11 mouse cellular contexts compared by ENCODE assay signal in the genomic region with DNA sequence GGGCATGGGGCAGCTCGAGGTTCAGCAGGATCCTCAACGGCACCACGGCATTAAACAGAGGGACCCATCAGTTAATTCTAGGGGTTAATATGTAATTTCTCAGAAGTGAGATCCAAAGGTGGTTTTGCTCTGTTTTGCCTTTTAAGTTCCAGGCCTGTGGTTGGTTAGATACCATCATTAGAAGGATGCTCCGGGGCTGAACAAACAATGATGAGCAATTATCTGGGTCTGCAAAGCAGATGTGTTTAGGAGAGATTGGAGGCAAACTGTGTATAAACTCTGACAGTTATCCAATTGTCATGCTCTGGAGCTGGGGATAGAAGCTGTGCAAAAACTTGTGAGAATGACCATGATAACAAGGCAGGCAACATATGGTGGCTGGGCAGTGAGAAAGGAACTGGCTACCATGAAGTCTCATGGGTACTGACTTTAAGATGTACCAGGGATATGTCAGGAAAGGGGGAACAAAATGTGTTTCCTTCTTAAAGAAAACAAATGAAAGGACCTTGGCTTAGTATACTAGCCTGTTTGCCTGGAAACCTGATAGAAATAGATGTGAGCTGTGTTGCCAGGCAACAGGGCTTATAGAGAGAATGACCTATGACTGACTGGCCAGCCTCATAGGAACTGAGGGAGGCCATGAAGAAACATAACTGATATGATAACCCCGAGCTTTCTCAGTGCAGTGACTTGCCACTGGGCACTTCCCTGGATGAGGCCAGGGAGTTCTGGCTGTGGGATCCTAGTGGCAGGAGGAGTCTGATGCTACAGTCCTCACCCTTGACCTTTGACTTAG.
DNase-seq lines count a peak whose midpoint lies in the region; ATAC-seq and TF ChIP-seq lines count a peak whose summit lies in the region.
"Had no signal": no experiment of that assay in that cellular context is flagged by ENCODE, and none has a peak within 500 bp of the region (broad histone marks: within the 10 kb centered on the region; RNA-seq: fewer than 3 reads in every experiment).

No protein-coding gene starts in this region.

- no peak overlapping the region for H3K4me3 ChIP-seq in heart, embryonic 11.5 days (ENCODE audit: low read depth, low read length)
- no peak overlapping the region for H3K4me3 ChIP-seq in embryonic facial prominence, embryonic 14.5 days (ENCODE audit: low read depth, low read length)
- peak overlapping the region; percentile 56 for H3K4me3 ChIP-seq in macrophage (ENCODE audit: inconsistent target)
- H3K4me3 ChIP-seq in stomach, postnatal 0 days (ENCODE audit: low read depth, low read length), result no peak overlapping the region
- H3K4me3 ChIP-seq: stomach, embryonic 15.5 days had no signal

- H3K4me1 ChIP-seq in heart, embryonic 11.5 days (ENCODE audit: control insufficient read depth, insufficient read depth, low read length), result peaks cover 6% of the 10 kb centered on the region
- peaks cover 34% of the 10 kb centered on the region for H3K4me1 ChIP-seq in embryonic facial prominence, embryonic 14.5 days (ENCODE audit: control insufficient read depth, insufficient read depth, low read length)
- peaks cover 3% of the 10 kb centered on the region; the same call in 1 of the 2 replicates for H3K4me1 ChIP-seq in stomach, postnatal 0 days (replicated peaks; ENCODE audit: control insufficient read depth, insufficient read depth)

- H3K36me3 ChIP-seq in heart, embryonic 11.5 days (ENCODE audit: control insufficient read depth, insufficient read depth, low read length), result no peaks in the 10 kb centered on the region
- no peaks in the 10 kb centered on the region for H3K36me3 ChIP-seq in embryonic facial prominence, embryonic 14.5 days (ENCODE audit: control insufficient read depth, insufficient read depth, low read length)
- no peaks in the 10 kb centered on the region for H3K36me3 ChIP-seq in macrophage (ENCODE audit: inconsistent target)
- H3K36me3 ChIP-seq in stomach, postnatal 0 days (ENCODE audit: control insufficient read depth, insufficient read depth, low read length), result no peaks in the 10 kb centered on the region
- H3K36me3 ChIP-seq: stomach, embryonic 15.5 days had no signal

- TF ChIP-seq EP300 in stomach, postnatal 0 days (optimal IDR thresholded peaks at IDR 0.05), result no peak

- WGBS in heart, embryonic 11.5 days (ENCODE audit: insufficient replicate concordance), result 60% methylated on average over 5 of the region's 5 CpGs
- 38% methylated on average over 5 of the region's 5 CpGs for WGBS in embryonic facial prominence, embryonic 14.5 days
- WGBS in macrophage (ENCODE audit: missing documents), result 4% methylated on average over 5 of the region's 5 CpGs
- 71% methylated on average over 5 of the region's 5 CpGs for WGBS in stomach, postnatal 0 days

- TF ChIP-seq CTCF in stomach, postnatal 0 days (IDR thresholded peaks at IDR 0.05; ENCODE audit: low read depth), result no peak

- peaks cover 5% of the 10 kb centered on the region; the same call in 1 of the 2 replicates for H3K9me3 ChIP-seq in heart, embryonic 11.5 days (replicated peaks; ENCODE audit: control insufficient read depth, low read length)
- no peaks in the 10 kb centered on the region for H3K9me3 ChIP-seq in embryonic facial prominence, embryonic 14.5 days (ENCODE audit: control insufficient read depth, low read length)
- H3K9me3 ChIP-seq in stomach, postnatal 0 days (ENCODE audit: control insufficient read depth, low read length), result no peaks in the 10 kb centered on the region
- H3K9me3 ChIP-seq: stomach, embryonic 15.5 days had no signal

- no peak for ATAC-seq in heart, embryonic 11.5 days (replicated peaks; ENCODE audit: insufficient number of reproducible peaks, low FRiP score, low TSS enrichment)
- ATAC-seq in embryonic facial prominence, embryonic 14.5 days (ENCODE audit: low read depth), result no peak
- ATAC-seq in stomach, postnatal 0 days (ENCODE audit: low FRiP score, low TSS enrichment), result no peak

- peaks cover 41% of the 10 kb centered on the region for H3K79me2 ChIP-seq in macrophage (ENCODE audit: inconsistent target)

- 0 out of 2 replicates have a peak overlapping the region, but pooled peaks have one; percentile 4 for H3K27ac ChIP-seq in heart, embryonic 11.5 days (ENCODE audit: low read depth, low read length)
- 0 out of 2 replicates have a peak overlapping the region, but pooled peaks have one; percentile 56 for H3K27ac ChIP-seq in embryonic facial prominence, embryonic 14.5 days (replicated peaks; ENCODE audit: low read depth, low read length)
- H3K27ac ChIP-seq in macrophage, result peak overlapping the region; percentile 77
- no peak overlapping the region for H3K27ac ChIP-seq in stomach, postnatal 0 days (replicated peaks)
- H3K27ac ChIP-seq: stomach, embryonic 15.5 days had no signal

- 0 out of 2 replicates have a peak overlapping the region, but pooled peaks have one; percentile 14 for H3K4me2 ChIP-seq in heart, embryonic 11.5 days
- peak overlapping the region; percentile 11; the same call in 1 of the 2 replicates for H3K4me2 ChIP-seq in embryonic facial prominence, embryonic 14.5 days (ENCODE audit: low read depth, low read length)
- H3K4me2 ChIP-seq in stomach, postnatal 0 days (replicated peaks; ENCODE audit: low read depth), result no peak overlapping the region
- H3K4me2 ChIP-seq: stomach, embryonic 15.5 days had no signal

- no peak overlapping the region for H3K9ac ChIP-seq in heart, embryonic 11.5 days (ENCODE audit: low read depth, low read length)
- H3K9ac ChIP-seq in embryonic facial prominence, embryonic 14.5 days (ENCODE audit: low read depth, low read length), result no peak overlapping the region
- no peak overlapping the region for H3K9ac ChIP-seq in stomach, postnatal 0 days (ENCODE audit: low read length)
- H3K9ac ChIP-seq: stomach, embryonic 15.5 days had no signal

- no peaks in the 10 kb centered on the region for H3K27me3 ChIP-seq in heart, embryonic 11.5 days (ENCODE audit: control insufficient read depth, insufficient read depth, low read length)
- H3K27me3 ChIP-seq in embryonic facial prominence, embryonic 14.5 days (replicated peaks; ENCODE audit: control insufficient read depth, insufficient read depth, low read length), result no peaks in the 10 kb centered on the region
- H3K27me3 ChIP-seq in stomach, postnatal 0 days (ENCODE audit: control insufficient read depth, insufficient read depth, low read length), result no peaks in the 10 kb centered on the region
- H3K27me3 ChIP-seq: CH12.LX; stomach, embryonic 15.5 days had no signal

- DNase-seq in heart, adult 9 months (ENCODE audit: low spot score in 2 of 2), result no peak
- peak; percentile 79 for DNase-seq in 416B (ENCODE audit: low read depth)
- peak; percentile 12 for DNase-seq in embryonic facial prominence, embryonic 14.5 days (ENCODE audit: low spot score)
- DNase-seq in stomach, postnatal 0 days (ENCODE audit: low spot score), result no peak
- no peak for DNase-seq in testis, postnatal 14 days (ENCODE audit: low spot score)
- DNase-seq in right cerebral cortex, adult 18-20 months, result no peak
- DNase-seq: cerebellum, adult 9-10 months had no signal

Comparison
In these comparisons a context has a peak if more than half of its experiments do, and no peak if none do; other contexts are left out.
1. DNase-seq: peak in 416B (single experiment) and embryonic facial prominence, embryonic 14.5 days (single experiment); none in heart, adult 9 months (0 of 2), stomach, postnatal 0 days (single experiment), testis, postnatal 14 days (single experiment) and right cerebral cortex, adult 18-20 months (single experiment).